Comparison of ENCODE assay signal across 14 mouse cellular contexts in genomic region chr13:47345576-47345975, GRCm38 (mm10).
DNase-seq lines count a peak whose midpoint lies in the region; ATAC-seq lines count a peak whose summit lies in the region.
"Had no signal": no experiment of that assay in that cellular context is flagged by ENCODE, and none has a peak within 500 bp of the region (broad histone marks: within the 10 kb centered on the region; RNA-seq: fewer than 3 reads in every experiment).

No protein-coding gene starts in this region.

- no peak for ATAC-seq in midbrain, embryonic 11.5 days (ENCODE audit: low FRiP score)
- ATAC-seq in hindbrain, embryonic 12.5 days (ENCODE audit: low FRiP score): no peak
- ATAC-seq: intestine, embryonic 15.5 days had no signal

- no peak overlapping the region for H3K27ac ChIP-seq in midbrain, embryonic 11.5 days (ENCODE audit: low read depth, low read length)
- H3K27ac ChIP-seq in hindbrain, embryonic 12.5 days: no peak overlapping the region
- H3K27ac ChIP-seq: forebrain, embryonic 10.5 days; intestine, embryonic 15.5 days; neural tube, embryonic 13.5 days had no signal

- no peak overlapping the region for H3K9ac ChIP-seq in midbrain, embryonic 11.5 days (ENCODE audit: low read length)
- no peak overlapping the region for H3K9ac ChIP-seq in hindbrain, embryonic 12.5 days
- H3K9ac ChIP-seq: intestine, embryonic 15.5 days; neural tube, embryonic 13.5 days had no signal

- H3K36me3 ChIP-seq in midbrain, embryonic 11.5 days (ENCODE audit: control insufficient read depth, insufficient read depth, low read length): no peaks in the 10 kb centered on the region
- H3K36me3 ChIP-seq in hindbrain, embryonic 12.5 days: no peaks in the 10 kb centered on the region
- H3K36me3 ChIP-seq: forebrain, embryonic 10.5 days; intestine, embryonic 15.5 days; neural tube, embryonic 13.5 days had no signal

- H3K9me3 ChIP-seq in midbrain, embryonic 11.5 days (ENCODE audit: control insufficient read depth, low read length): no peaks in the 10 kb centered on the region
- no peaks in the 10 kb centered on the region for H3K9me3 ChIP-seq in hindbrain, embryonic 12.5 days (replicated peaks)
- H3K9me3 ChIP-seq: forebrain, embryonic 10.5 days; intestine, embryonic 15.5 days; neural tube, embryonic 13.5 days had no signal

- WGBS in midbrain, embryonic 11.5 days: 49% methylated on average over 9 of the region's 9 CpGs
- 43% methylated on average over 9 of the region's 9 CpGs for WGBS in hindbrain, embryonic 12.5 days

- H3K4me2 ChIP-seq in midbrain, embryonic 11.5 days: no peak overlapping the region
- H3K4me2 ChIP-seq in hindbrain, embryonic 12.5 days (replicated peaks): no peak overlapping the region
- H3K4me2 ChIP-seq: intestine, embryonic 15.5 days; neural tube, embryonic 13.5 days had no signal

- H3K4me3 ChIP-seq in midbrain, embryonic 11.5 days (ENCODE audit: low read depth, low read length): no peak overlapping the region
- H3K4me3 ChIP-seq in hindbrain, embryonic 12.5 days: no peak overlapping the region
- H3K4me3 ChIP-seq: forebrain, embryonic 10.5 days; intestine, embryonic 15.5 days; neural tube, embryonic 13.5 days had no signal

- no peaks in the 10 kb centered on the region for H3K27me3 ChIP-seq in midbrain, embryonic 11.5 days (ENCODE audit: control insufficient read depth, insufficient read depth, low read length)
- H3K27me3 ChIP-seq in hindbrain, embryonic 12.5 days: no peaks in the 10 kb centered on the region
- H3K27me3 ChIP-seq: CH12.LX; intestine, embryonic 15.5 days; neural tube, embryonic 13.5 days had no signal

- peak; percentile 34 for DNase-seq in kidney, postnatal 10 days
- DNase-seq in kidney, adult 8-10 months: no peak
- peak; percentile 14 for DNase-seq in thymus, postnatal 4 days
- no peak for DNase-seq in thymus, postnatal 36 days
- DNase-seq in c-Kit-positive CD71-negative TER-119-negative erythroid progenitor cells, embryonic 14.5 days (ENCODE audit: low read depth): peak; percentile 6
- peak; percentile 57 for DNase-seq in testis, postnatal 10 days (ENCODE audit: low spot score)
- DNase-seq in midbrain, embryonic 11.5 days (ENCODE audit: low spot score, missing footprints): no peak
- DNase-seq: midbrain, embryonic 14.5 days; spleen, adult 18-20 months had no signal

- no peaks in the 10 kb centered on the region for H3K4me1 ChIP-seq in midbrain, embryonic 11.5 days (ENCODE audit: control insufficient read depth, insufficient read depth, low read length)
- no peaks in the 10 kb centered on the region for H3K4me1 ChIP-seq in hindbrain, embryonic 12.5 days
- H3K4me1 ChIP-seq: intestine, embryonic 15.5 days had no signal

Comparison
In these comparisons a context has a peak if more than half of its experiments do, and no peak if none do; other contexts are left out.
1. DNase-seq: peak in kidney, postnatal 10 days (single experiment), thymus, postnatal 4 days (single experiment), c-Kit-positive CD71-negative TER-119-negative erythroid progenitor cells, embryonic 14.5 days (single experiment) and testis, postnatal 10 days (single experiment); none in kidney, adult 8-10 months (0 of 2), thymus, postnatal 36 days (0 of 2) and midbrain, embryonic 11.5 days (single experiment).